ENCODE assay signal across 10 mouse cellular contexts in genomic region chr1:108827238-108827637, GRCm38 (mm10).
DNase-seq lines count a peak whose midpoint lies in the region.
"Had no signal": no experiment of that assay in that cellular context is flagged by ENCODE, and none has a peak within 500 bp of the region (broad histone marks: within the 10 kb centered on the region; RNA-seq: fewer than 3 reads in every experiment).

No protein-coding gene starts in this region.

- DNase-seq in adrenal gland, postnatal 25 days = peak; percentile 1
- DNase-seq in adrenal gland, adult 8-10 months = no peak
- DNase-seq in kidney, adult 9 months = peak; percentile 5
- no peak for DNase-seq in kidney, postnatal 25 days
- DNase-seq in A20 (ENCODE audit: low read depth, low spot score) = peak; percentile 41
- DNase-seq in embryo, embryonic 11 days = peak; percentile 16
- no peak for DNase-seq in natural killer cell, adult 2 months (ENCODE audit: low spot score in 2 of 2)
- DNase-seq in lung, postnatal 14 days = no peak
- DNase-seq: cerebellum, adult 9-10 months; lung, postnatal 10 days had no signal

Comparison
In these comparisons a context has a peak if more than half of its experiments do, and no peak if none do; other contexts are left out.
1. DNase-seq: peak in adrenal gland, postnatal 25 days (single experiment), kidney, adult 9 months (single experiment), A20 (single experiment) and embryo, embryonic 11 days (single experiment); none in adrenal gland, adult 8-10 months (single experiment), kidney, postnatal 25 days (0 of 2), natural killer cell, adult 2 months (0 of 2) and lung, postnatal 14 days (single experiment).